Mouse (Mus musculus) left cerebral cortex, postnatal 10 days (tissue): Measurements from ENCODE around the gene Lcmt2. TPM values are rescaled to one million over a fixed set of nuclear protein-coding genes. Genes with fewer than 3 reads are reported as not detected.
A peak's percentile ranks its signal among the peaks of the same experiment; 100 is the strongest.
"Not testable (repeated sequence)": the region's sequence is repeated elsewhere in the genome, so short reads cannot be mapped to it uniquely, and the experiment has no call there.

Experiments used
- DNase-seq, 2 experiments: peaks; one replicate each; pipeline ENCODE4 v3.0.0; 2021 to 2022; ENCODE audit warnings: low spot score in 2 of 2, mixed read lengths in 1 of 2; ENCODE audit errors: extremely low spot score in 1 of 2
- intact Hi-C: fragments of 180-260 bp; cut with DNase I; formaldehyde crosslinking; loops from one replicate; pipeline ENCODE4 v1.15.1; 2025
- total RNA-seq, 2 experiments: library from RNA; stranded (reverse); gene quantifications; 2 replicates each; pipeline ENCODE4 v1.2.3; 2021

Lcmt2 gene
- total RNA-seq, 2 experiments from 2014 or later, result 8.0 to 8.9 TPM

GRCm38 (mm10) chr2:121127536-121127935 is 12.9 kb downstream of the Lcmt2 start:
- no peak for DNase-seq
- intact Hi-C loops, result no loop called here

GRCm38 (mm10) chr2:121126302-121126701 is 14.2 kb downstream of the Lcmt2 start:
- DNase-seq, intact Hi-C loops: not testable (repeated sequence)

DNA sequence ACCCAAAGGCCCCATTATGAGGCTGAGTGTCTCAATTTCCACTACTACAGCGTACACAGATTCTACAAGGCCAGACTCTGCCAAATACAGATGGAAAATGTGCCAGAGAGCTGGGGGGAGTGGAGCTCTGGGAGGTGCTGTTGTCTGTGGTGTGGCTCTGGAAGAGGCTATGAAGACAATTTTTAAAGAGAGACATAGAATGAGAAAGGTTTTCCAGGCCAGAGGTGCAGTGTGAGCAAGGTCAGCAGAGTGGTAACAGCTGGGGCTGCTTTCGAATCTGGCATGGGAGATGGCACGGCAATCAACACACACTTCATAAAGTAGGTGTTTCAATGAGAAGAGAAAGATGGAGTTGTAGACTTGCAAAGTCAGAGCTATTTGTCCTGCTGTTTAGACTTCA is 21.2 kb downstream of the Lcmt2 start:
- no peak for DNase-seq
- intact Hi-C loops, result no loop called here

DNA sequence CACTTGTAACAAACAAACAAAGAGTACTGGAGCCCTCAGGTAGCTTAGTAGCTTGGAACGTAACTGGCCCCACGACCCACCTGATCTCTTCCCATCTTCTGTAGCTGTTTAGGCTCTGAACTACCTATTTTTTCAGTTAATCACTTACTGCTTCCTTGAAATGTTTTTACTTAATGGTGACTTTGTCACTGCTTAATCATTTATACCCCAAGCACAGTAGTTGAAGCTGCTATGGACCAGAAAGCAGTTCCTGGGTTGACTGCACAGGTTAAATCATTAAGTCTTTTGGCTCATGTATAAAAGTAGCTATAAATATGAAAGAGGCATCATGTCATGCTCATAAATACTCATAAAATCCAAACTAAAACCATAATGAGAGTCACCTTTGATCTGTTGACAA is 25.0 kb downstream of the Lcmt2 start:
- DNase-seq, result no peak
- intact Hi-C loops, result no loop called here

DNA sequence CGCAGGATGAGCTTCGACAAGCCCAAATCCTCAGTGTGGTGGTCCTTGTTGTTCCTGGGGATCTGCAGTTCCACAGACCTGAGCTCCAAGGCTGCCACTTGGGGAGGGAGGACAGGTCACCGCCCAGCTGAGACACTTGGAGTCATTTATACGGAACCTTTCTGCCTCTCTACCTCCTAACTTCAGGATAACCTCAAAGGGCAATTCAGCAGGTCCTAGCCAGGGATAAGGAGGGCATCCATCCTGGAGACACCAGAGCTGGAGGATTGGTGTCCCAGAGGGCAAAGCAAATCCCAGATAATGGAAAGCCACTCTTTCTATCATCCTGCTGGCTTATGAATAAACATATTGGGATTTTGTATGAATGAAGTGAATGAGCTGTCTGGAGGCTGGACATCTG is 30.8 kb downstream of the Lcmt2 start, which contains the start of gene Tgm7:
Tgm7 (minus strand) TSS at position 101 of the 400 bp plus-strand sequence.
- intact Hi-C loops, result no loop called here
- no peak for DNase-seq

DNA sequence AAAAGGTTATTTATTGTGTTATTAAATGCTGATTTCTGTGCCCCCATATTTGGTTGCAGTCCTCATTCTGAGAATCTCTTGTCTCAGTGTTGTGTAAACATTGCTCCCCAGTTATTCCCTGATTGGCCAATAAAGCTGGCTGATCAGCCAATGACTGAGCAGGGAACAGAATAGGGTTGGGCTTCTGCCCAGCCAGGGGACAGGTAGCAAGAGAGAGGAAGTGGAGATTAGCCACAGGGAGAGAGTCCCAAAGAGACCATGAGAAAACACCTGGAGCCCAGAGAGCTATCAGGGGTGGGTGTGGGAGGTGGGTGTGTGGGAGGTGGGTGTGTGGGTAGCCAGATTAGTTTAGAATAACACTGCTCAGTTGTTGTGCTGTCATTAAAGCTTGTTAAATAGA is 34.5 kb downstream of the Lcmt2 start:
- intact Hi-C loops, result no loop called here

GRCm38 (mm10) chr2:121102051-121102450 is 38.4 kb downstream of the Lcmt2 start:
- intact Hi-C loops, result loop anchor here (2.0 kb wide), 1 partner anchor 61 kb away; no protein-coding TSS in a partner anchor
- peak; percentile 68 to 71 for DNase-seq

More for the DNA sequence above, 34.5 kb downstream of the Lcmt2 start:
- no peak for DNase-seq

DNA sequence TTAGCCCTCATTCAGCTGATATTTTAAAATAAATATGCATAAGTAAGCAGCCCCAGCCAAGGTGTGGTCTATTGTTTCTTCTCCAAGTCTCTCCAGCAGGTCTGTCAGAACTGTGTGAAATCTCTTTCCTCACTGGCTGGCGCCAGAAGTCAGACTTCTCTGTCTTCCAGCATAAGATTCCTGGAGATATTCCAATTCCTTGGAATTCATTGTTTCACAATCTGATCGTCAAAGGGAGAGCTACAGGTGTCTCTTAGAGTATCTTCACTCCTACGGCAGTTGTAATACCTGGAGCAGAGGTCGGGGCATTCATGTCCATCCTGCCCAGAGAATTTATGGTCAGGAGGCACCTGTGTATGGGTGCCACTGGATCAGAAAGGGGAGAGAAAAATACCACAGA is 50.7 kb downstream of the Lcmt2 start:
- DNase-seq, result no peak
- intact Hi-C loops, result no loop called here

DNA sequence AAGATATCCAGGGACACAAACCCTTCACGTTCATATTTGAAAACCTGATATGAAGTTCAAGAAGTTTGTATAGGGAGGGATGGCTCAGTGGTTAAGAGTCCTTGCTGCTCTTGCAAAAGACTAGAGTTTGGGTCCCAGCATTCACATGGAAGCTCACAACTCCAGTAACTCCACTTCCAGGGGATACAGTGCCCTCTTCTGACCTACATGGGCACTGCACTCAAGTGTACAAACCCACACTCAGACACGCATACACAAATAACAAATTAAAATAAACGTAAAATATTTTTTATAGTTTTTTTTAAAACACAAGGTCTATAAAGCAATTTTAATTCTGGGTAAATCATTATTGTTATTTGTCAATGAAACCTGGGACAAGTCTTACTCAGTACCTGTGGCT is 51.9 kb downstream of the Lcmt2 start:
- intact Hi-C loops, result no loop called here
- no peak for DNase-seq

DNA sequence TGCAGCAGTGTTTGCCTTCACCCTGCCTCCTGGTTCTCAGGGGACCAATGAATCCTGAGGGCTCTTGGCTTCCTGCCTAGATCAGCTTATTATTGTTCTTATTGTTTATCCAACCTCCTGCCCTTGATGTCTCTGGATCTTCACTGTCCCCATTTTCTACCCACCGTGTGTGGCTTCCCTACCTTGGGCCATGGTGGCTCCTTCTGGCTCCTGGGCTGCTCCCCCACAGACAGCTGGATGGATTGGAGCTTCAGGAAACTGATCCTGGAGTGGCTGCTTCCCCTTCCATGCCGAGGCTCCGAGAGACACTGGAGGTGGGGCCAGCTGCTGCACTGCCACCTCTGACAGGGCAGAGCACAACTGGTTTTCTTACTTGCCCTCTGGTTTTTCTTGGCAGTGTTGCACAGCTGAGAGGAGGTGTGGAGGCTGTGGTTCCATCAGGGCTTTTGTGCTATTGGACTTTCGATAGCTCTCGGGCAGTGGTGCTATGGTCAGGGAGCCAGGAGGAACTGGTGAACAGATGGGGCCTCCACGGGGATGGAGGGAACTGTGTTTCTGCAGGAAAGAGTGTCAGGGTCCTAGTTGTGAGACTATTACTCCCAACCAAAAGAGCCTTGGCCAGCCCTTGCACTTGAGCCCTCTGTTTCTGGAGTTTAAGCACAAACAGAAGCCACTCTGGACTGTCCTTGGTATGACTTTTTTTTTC is 54.8 kb downstream of the Lcmt2 start, which contains the start of gene Tgm5:
Tgm5 (minus strand) TSS at position 362 of the 706 bp plus-strand sequence.
- DNase-seq, result no peak
- intact Hi-C loops, result no loop called here

GRCm38 (mm10) chr2:121082626-121083025 is 57.8 kb downstream of the Lcmt2 start:
- no peak for DNase-seq
- intact Hi-C loops, result loop anchor here (5.0 kb wide), 1 partner anchor 875 kb away; no protein-coding TSS in a partner anchor

Other genes starting within 250 kb of the Lcmt2 start
- 10 to 100 TPM; 40.9 to 42.3 TPM for gene Ubr1, start 169.9 kb downstream of the Lcmt2 start, total RNA-seq
- 10 to 100 TPM; 20.6 to 24.9 TPM for gene Tmem62, start 163.6 kb downstream of the Lcmt2 start, total RNA-seq
- 10 to 100 TPM; 57.1 to 59.1 TPM for gene Ccndbp1, start 132.2 kb downstream of the Lcmt2 start, total RNA-seq
- not detected for gene Epb42, start 103.6 kb downstream of the Lcmt2 start, total RNA-seq
- not detected for gene Tgm5, start 54.8 kb downstream of the Lcmt2 start, total RNA-seq
- gene Tgm7, start 30.9 kb downstream of the Lcmt2 start, total RNA-seq, result not detected
- 10 to 100 TPM; 17.7 to 17.8 TPM for gene Adal, start 225 bp downstream of the Lcmt2 start, total RNA-seq
- 10 to 100 TPM; 31.8 to 32.2 TPM for gene Tubgcp4, start 30.0 kb upstream of the Lcmt2 start, total RNA-seq
- 1 to 10 TPM; 4.7 to 5.7 TPM for gene Zscan29, start 30.5 kb upstream of the Lcmt2 start, total RNA-seq
- gene Trp53bp1, start 130.8 kb upstream of the Lcmt2 start, total RNA-seq, result 100 to 1,000 TPM; 173 to 183 TPM
- gene Map1a, start 148.9 kb upstream of the Lcmt2 start, total RNA-seq, result 100 to 1,000 TPM; 391 to 400 TPM
- 10 to 100 TPM; 50.4 to 55.7 TPM for gene Ppip5k1, start 214.7 kb upstream of the Lcmt2 start, total RNA-seq
- gene Ckmt1, start 217.1 kb upstream of the Lcmt2 start, total RNA-seq, result 100 to 1,000 TPM; 311 to 312 TPM
- gene Strc, start 246.5 kb upstream of the Lcmt2 start, total RNA-seq, result not detected